ENCODE assay signal across 22 mouse cellular contexts in the genomic region with DNA sequence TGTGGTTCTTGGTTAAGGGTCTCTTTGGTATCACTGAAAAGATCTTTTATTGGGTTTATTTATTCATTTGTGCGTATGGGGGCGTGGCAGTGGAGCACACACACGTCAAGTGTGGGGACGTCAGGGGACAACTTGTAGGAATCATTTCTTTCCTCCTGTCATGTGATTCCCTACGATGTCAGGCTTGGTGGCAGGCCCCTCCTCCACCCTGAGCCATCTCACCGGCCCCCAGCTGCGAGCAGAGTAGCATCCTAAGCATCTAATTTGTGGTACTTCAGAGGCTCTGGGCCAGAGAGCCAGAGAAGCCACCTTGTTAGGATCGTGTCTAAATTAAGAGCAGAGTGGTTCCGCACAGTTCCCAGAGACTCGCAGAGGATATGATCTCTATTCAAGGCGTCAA. TPM values are rescaled to one million over a fixed set of nuclear protein-coding genes. Genes with fewer than 3 reads are reported as not detected.
"Had no signal": no experiment of that assay in that cellular context is flagged by ENCODE, and none has a peak within 500 bp of the region (broad histone marks: within the 10 kb centered on the region; RNA-seq: fewer than 3 reads in every experiment).

No protein-coding gene starts in this region.

- H3K27me3 ChIP-seq: limb, embryonic 13.5 days; liver, embryonic 15.5 days; lung, embryonic 15.5 days; midbrain, embryonic 15.5 days; neural tube, embryonic 12.5 days; stomach, embryonic 15.5 days had no signal

- H3K4me3 ChIP-seq: limb, embryonic 10.5 days; limb, embryonic 13.5 days; liver, embryonic 12.5 days; liver, embryonic 15.5 days; lung, embryonic 15.5 days; megakaryocyte, embryonic 14.5 days; midbrain, embryonic 10.5 days; midbrain, embryonic 15.5 days; neural tube, embryonic 12.5 days; stomach, embryonic 15.5 days had no signal

- H3K9me3 ChIP-seq: limb, embryonic 10.5 days; limb, embryonic 13.5 days; liver, embryonic 12.5 days; liver, embryonic 15.5 days; lung, embryonic 15.5 days; megakaryocyte, embryonic 14.5 days; midbrain, embryonic 10.5 days; midbrain, embryonic 15.5 days; neural tube, embryonic 12.5 days; stomach, embryonic 15.5 days had no signal

- H3K9ac ChIP-seq: limb, embryonic 13.5 days; liver, embryonic 12.5 days; liver, embryonic 15.5 days; lung, embryonic 15.5 days; midbrain, embryonic 15.5 days; neural tube, embryonic 12.5 days; stomach, embryonic 15.5 days had no signal

- H3K27ac ChIP-seq: limb, embryonic 13.5 days; liver, embryonic 12.5 days; liver, embryonic 15.5 days; lung, embryonic 15.5 days; midbrain, embryonic 10.5 days; midbrain, embryonic 15.5 days; neural tube, embryonic 12.5 days; stomach, embryonic 15.5 days had no signal

- H3K4me2 ChIP-seq: limb, embryonic 13.5 days; liver, embryonic 12.5 days; liver, embryonic 15.5 days; lung, embryonic 15.5 days; midbrain, embryonic 15.5 days; neural tube, embryonic 12.5 days; stomach, embryonic 15.5 days had no signal

- ATAC-seq: liver, embryonic 12.5 days; midbrain, embryonic 15.5 days had no signal

- DNase-seq: kidney, adult 18-20 months; kidney, adult 9 months; kidney, postnatal 14 days; kidney, postnatal 4 days; liver; lung, adult 18-20 months; lung, postnatal 10 days; lung, postnatal 36 days; right cerebral cortex, adult 18-20 months; right cerebral cortex, postnatal 25 days; spleen, adult 18-20 months; thymus, postnatal 25 days had no signal

- H3K36me3 ChIP-seq: limb, embryonic 10.5 days; limb, embryonic 13.5 days; liver, embryonic 12.5 days; liver, embryonic 15.5 days; lung, embryonic 15.5 days; stomach, embryonic 15.5 days had no signal

- H3K4me1 ChIP-seq: liver, embryonic 12.5 days; liver, embryonic 15.5 days; lung, embryonic 15.5 days; megakaryocyte, embryonic 14.5 days; midbrain, embryonic 15.5 days had no signal

RNA-seq across cellular contexts. Expression of gene Mgat5b, which starts 50.8 kb away (rescaled TPM):
- polyA plus RNA-seq: liver, embryonic 12.5 days; liver, embryonic 15.5 days had no signal
